Mouse (Mus musculus) T-cell, adult 2 months (primary cell): ENCODE measurements around the gene Fh1.
A peak's percentile ranks its signal among the peaks of the same experiment; 100 is the strongest.

Experiments
- DNase-seq: peaks from one replicate; pipeline ENCODE4 v3.0.0; 2022; ENCODE audit warnings: low spot score

Gene Fh1

GRCm38 (mm10) chr1:175625257-175625879 is at the start of gene Fh1:
Gene Fh1 (minus strand): TSS chr1:175625635.
- DNase-seq = peak; percentile 96

- no peak for DNase-seq
Measured at GRCm38 (mm10) chr1:175675116-175675515, 49.7 kb upstream of the Fh1 start.

GRCm38 (mm10) chr1:175673563-175674325 is 48.3 kb upstream of the Fh1 start:
- no peak for DNase-seq

- DNase-seq = no peak
Measured at GRCm38 (mm10) chr1:175671626-175672025, 46.2 kb upstream of the Fh1 start.

GRCm38 (mm10) chr1:175670042-175670441 is 44.6 kb upstream of the Fh1 start:
- no peak for DNase-seq

- no peak for DNase-seq
Measured at GRCm38 (mm10) chr1:175669456-175669855, 44.0 kb upstream of the Fh1 start.

- DNase-seq = no peak
Measured at GRCm38 (mm10) chr1:175668666-175669405, 43.4 kb upstream of the Fh1 start.

- DNase-seq = no peak
Measured at GRCm38 (mm10) chr1:175659900-175660299, 34.5 kb upstream of the Fh1 start.

GRCm38 (mm10) chr1:175648615-175649014 is 23.2 kb upstream of the Fh1 start:
- no peak for DNase-seq

- no peak for DNase-seq
Measured at GRCm38 (mm10) chr1:175646952-175647351, 21.5 kb upstream of the Fh1 start.

GRCm38 (mm10) chr1:175643496-175644265 is 18.2 kb upstream of the Fh1 start:
- no peak for DNase-seq

- DNase-seq = no peak
Measured at GRCm38 (mm10) chr1:175640435-175641150, 15.2 kb upstream of the Fh1 start.

- no peak for DNase-seq
Measured at GRCm38 (mm10) chr1:175639072-175639471, 13.6 kb upstream of the Fh1 start.

GRCm38 (mm10) chr1:175637677-175638076 is 12.2 kb upstream of the Fh1 start:
- no peak for DNase-seq

- no peak for DNase-seq
Measured at GRCm38 (mm10) chr1:175632470-175632869, 7.0 kb upstream of the Fh1 start.

- DNase-seq = no peak
Measured at GRCm38 (mm10) chr1:175631721-175632221, 6.3 kb upstream of the Fh1 start.

- DNase-seq = no peak
Measured at GRCm38 (mm10) chr1:175631080-175631479, 5.6 kb upstream of the Fh1 start.

GRCm38 (mm10) chr1:175630345-175630744 is 4.9 kb upstream of the Fh1 start:
- DNase-seq = no peak

- DNase-seq = no peak
Measured at GRCm38 (mm10) chr1:175629248-175629647, 3.8 kb upstream of the Fh1 start.

GRCm38 (mm10) chr1:175625990-175626692 is 706 bp upstream of the Fh1 start:
- peak; percentile 35 for DNase-seq

- no peak for DNase-seq
Measured at GRCm38 (mm10) chr1:175623656-175624055, 1.8 kb downstream of the Fh1 start.
